Mouse (Mus musculus) heart, embryonic 16.5 days (tissue): ENCODE data around the gene Slc43a3. TPM values are rescaled to one million over a fixed set of nuclear protein-coding genes. Genes with fewer than 3 reads are reported as not detected.

Experiments used
- ATAC-seq: fragments of 200-750 bp; cut with Nextera tagmentation; replicated peaks from 2 replicates; pipeline ENCODE4 v1.8.0; 2017; ENCODE audit warnings: moderate number of reproducible peaks; ENCODE audit not compliant: insufficient read depth, low FRiP score; ENCODE audit errors: extremely low read depth
- H3K27ac ChIP-seq: fragments of 300-500 bp; sonication (generic); 2 replicates; pipeline ENCODE4 v1.5.1; 2014; ENCODE audit warnings: mild to moderate bottlenecking, low read length, control low read depth, moderate library complexity
- H3K27me3 ChIP-seq: fragments of 300-500 bp; sonication (generic); 2 replicates; pipeline ENCODE4 v1.6.1; 2014; ENCODE audit warnings: low read length, mixed read lengths; ENCODE audit not compliant: control insufficient read depth, insufficient read depth
- H3K36me3 ChIP-seq: fragments of 300-500 bp; sonication (generic); 2 replicates; pipeline ENCODE4 v1.6.1; 2014; ENCODE audit not compliant: control insufficient read depth, insufficient read depth
- H3K4me1 ChIP-seq: fragments of 300-500 bp; sonication (generic); 2 replicates; pipeline ENCODE4 v1.6.1; 2014; ENCODE audit warnings: low read length, mixed read lengths; ENCODE audit not compliant: control insufficient read depth, insufficient read depth
- H3K4me2 ChIP-seq: fragments of 300-500 bp; sonication (generic); 2 replicates; pipeline ENCODE4 v1.6.1; 2014; ENCODE audit warnings: low read depth, mild to moderate bottlenecking, control low read depth, low read length
- H3K4me3 ChIP-seq: fragments of 300-500 bp; sonication (generic); 2 replicates; pipeline ENCODE4 v1.5.1; 2014; ENCODE audit warnings: mild to moderate bottlenecking, control low read depth, low read length
- H3K9ac ChIP-seq: fragments of 300-500 bp; sonication (generic); 2 replicates; pipeline ENCODE4 v1.6.1; 2014; ENCODE audit warnings: low read length, control low read depth
- H3K9me3 ChIP-seq: fragments of 300-500 bp; sonication (generic); replicated peaks from 2 replicates; pipeline ENCODE4 v1.6.1; 2016; ENCODE audit warnings: low read length; ENCODE audit not compliant: control insufficient read depth
- WGBS: fragments of 180-500 bp; shearing (Covaris S2); extraction: QIAGEN DNeasy Blood & Tissue Kit; methylation state at CpG from one replicate; pipeline ENCODE4 v1.1.7; 2014; 5-methylcytosine and 5-hydroxymethylcytosine counted together
- polyA plus RNA-seq: library from polyadenylated mRNA; unstranded; fragments of >200 nt; fragmentation: Nextera tagmentation; extraction: Ambion mirVana; gene quantifications from 2 replicates; pipeline ENCODE4 v1.2.1, GENCODE M21; 2015

Gene Slc43a3
- polyA plus RNA-seq = 42.5 and 43.6 TPM in 2 replicates

DNA sequence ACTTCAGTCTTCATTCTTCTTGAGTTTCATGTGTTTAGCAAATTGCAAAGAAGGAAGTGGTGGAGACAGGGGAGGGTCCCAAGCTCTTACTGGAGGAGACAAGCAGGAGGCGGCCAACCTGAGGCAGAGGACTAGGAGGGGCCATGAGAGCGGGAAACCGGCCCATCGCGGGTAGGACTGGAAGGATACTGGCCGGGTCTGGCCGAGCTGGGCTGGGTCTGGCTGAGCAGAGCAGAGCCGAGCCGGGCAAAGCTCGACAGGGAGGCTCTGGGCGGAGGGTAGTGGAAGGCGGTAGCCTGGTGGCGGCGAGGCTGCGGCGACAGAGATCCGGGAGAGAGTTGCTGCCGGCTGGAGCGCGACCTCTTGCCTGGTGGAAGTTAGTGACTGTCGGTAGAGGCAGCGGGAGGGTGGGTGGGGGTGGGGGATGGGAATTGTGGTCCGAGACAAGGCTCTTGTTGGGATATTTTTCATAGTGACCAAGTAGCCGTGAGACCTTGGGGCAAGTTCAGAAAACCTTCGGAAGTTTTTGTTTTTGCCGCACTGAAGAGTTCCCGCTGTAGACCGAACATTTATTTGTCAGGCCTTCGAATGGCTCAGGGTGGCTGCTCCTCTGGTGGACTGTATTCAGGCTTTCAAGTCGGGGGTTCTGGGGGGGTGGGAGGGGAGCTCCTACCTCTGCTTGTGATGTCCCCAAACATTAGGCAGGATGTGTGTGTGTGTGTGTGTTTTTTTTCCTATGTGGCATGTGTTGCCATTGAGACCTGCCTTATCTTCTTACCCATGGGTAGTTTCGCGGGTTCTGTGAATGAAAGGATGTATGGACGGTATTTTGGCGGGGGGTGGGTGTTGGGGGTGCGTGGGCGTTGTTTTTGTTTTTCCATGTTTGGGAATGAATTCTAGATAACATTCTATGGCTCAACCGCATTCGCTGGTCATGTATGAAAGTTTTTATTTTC lies at the start of gene Slc43a3:
Slc43a3 (plus strand) TSS at position 106 of the 956 bp plus-strand sequence.
- Histone ChIP-seq H3K4me3 (peak within 1 kb of the TSS; percentile 65), H3K36me3 (no peaks in the 10 kb centered on the region; the same call in 1 of the 2 replicates), H3K27me3 (no peaks in the 10 kb centered on the region), H3K27ac (peak within 1 kb of the TSS; percentile 82), H3K4me2 (peak within 1 kb of the TSS; percentile 73), H3K9ac (peak within 1 kb of the TSS; percentile 78), H3K9me3 (no peaks in the 10 kb centered on the region), H3K4me1 (0 out of 2 replicates have a peak, but pooled peaks cover 3% of the 10 kb centered on the region)
- WGBS = 8% methylated on average over 38 of the region's 38 CpGs
- ATAC-seq = peak; percentile 91

DNA sequence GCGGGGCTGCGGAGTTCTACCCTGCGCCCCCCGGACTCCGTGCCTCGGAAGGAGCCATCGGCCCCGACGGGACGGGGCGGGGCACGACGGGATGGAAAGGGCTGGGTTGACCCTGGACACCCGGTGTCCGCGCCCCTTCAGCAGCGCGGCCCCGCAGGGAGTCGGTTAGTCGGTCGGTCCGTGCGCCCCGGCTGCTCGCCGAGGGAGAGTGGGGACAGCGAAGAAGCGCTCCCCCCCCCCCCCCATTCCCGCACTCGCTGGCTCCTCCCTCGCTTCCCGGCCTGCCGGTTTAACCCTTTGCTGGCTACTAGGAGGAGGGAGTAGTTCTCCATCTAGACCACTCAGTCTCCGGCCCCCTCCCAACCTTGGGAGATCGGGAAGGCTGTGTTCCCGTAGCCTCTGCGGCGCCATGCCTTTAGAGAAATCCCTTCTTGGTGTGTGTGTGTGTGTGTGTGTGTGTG lies 49.5 kb upstream of the Slc43a3 start:
- H3K4me1 ChIP-seq = peaks cover 26% of the 10 kb centered on the region
- H3K9me3 ChIP-seq = no peaks in the 10 kb centered on the region
- peaks cover 62% of the 10 kb centered on the region for H3K27me3 ChIP-seq

DNA sequence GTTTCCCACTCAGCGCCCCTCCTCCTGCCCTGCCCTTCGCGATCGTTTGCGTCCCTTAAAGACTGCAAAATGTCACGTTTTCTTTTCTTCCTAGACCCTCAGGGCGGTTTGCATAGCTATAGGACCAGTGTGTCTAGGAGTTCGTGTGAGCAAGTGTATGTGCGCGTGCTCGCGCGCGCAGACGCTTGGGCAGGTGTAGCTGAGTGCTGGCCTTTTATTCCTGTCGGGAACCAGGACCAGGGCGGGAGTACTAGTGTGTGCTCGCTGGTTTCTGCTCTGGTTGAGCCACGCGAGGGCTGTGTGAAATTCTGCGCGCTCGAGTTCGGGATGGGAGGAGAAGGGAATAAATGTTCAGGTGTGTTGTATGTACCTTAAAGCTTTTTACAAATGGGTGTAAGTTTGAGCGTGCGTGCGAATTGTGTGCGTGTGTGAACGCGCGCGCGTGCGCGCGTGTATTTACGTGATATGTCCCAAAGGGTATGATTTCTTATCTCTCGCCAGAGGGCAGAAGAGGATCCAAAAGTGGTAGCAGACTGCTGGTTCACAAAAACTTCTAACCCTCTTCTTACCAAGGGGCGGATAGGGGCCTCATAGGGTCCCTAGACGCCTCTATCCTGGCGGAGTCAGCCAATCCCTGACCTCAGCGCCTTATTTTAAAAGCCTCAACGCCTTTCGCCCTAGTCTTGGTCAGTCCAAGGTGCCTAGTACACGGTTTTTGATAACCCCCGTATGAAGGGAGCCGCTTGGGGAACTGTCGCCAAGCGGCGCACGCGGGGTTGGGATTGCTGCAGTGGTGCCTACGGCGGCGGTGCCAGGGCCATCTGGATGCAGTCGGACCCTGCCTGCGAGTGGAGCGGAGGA lies 48.7 kb upstream of the Slc43a3 start:
- WGBS = under 1% methylated on average over 58 of the region's 58 CpGs
- ATAC-seq = peak; percentile 4; the same call in 1 of the 2 replicates
- H3K4me2 ChIP-seq = peak overlapping the region; percentile 90
- H3K36me3 ChIP-seq = no peaks in the 10 kb centered on the region
- H3K9me3 ChIP-seq = no peaks in the 10 kb centered on the region
- H3K4me3 ChIP-seq = peak overlapping the region; percentile 62
- peaks cover 26% of the 10 kb centered on the region for H3K4me1 ChIP-seq
- peaks cover 57% of the 10 kb centered on the region for H3K27me3 ChIP-seq
- H3K27ac ChIP-seq = no peak overlapping the region
- 0 out of 2 replicates have a peak overlapping the region, but pooled peaks have one; percentile 37 for H3K9ac ChIP-seq

More for the DNA sequence above, 49.5 kb upstream of the Slc43a3 start:
- under 1% methylated on average over 23 of the region's 39 CpGs for WGBS
- Histone ChIP-seq H3K27ac (no peak overlapping the region), H3K4me2 (peak overlapping the region; percentile 90), H3K36me3 (no peaks in the 10 kb centered on the region), H3K4me3 (peak overlapping the region; percentile 62), H3K9ac (peak overlapping the region; percentile 66)
- ATAC-seq = no peak

DNA sequence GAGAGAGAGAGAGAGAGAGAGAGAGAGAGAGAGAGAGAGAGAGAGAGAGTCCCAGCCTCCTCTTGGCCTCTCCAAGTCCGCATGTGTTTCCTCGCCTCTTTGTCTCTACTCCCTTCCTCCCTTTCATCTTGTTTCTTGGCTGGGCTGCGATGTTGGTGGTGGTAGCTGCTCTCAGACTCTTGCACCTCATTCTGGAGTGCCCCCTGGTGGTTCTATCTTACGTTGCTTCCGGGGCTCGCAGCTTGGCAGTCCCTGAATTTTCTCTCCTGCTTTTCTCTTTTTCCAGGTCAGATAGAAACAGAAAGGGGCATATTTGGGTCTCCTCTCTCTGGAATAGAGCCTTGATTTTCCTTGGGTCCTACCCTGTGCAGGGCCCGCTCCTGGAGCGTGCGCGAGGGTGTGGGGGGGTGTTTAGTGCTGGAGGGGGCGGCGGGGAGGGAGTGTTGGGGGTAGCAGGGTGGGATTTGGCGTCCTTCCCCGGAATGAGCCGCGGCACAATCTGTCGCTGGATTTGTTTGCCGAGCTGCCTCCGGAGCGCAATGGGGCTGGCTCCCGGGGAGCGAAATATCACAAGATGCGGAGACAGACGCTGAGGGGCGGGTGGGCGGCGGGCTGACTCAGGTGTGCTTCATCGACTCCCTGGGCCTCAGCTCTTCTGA lies 47.6 kb upstream of the Slc43a3 start:
- H3K9ac ChIP-seq = 0 out of 2 replicates have a peak overlapping the region, but pooled peaks have one; percentile 8
- WGBS = 3% methylated on average over 28 of the region's 28 CpGs

DNA sequence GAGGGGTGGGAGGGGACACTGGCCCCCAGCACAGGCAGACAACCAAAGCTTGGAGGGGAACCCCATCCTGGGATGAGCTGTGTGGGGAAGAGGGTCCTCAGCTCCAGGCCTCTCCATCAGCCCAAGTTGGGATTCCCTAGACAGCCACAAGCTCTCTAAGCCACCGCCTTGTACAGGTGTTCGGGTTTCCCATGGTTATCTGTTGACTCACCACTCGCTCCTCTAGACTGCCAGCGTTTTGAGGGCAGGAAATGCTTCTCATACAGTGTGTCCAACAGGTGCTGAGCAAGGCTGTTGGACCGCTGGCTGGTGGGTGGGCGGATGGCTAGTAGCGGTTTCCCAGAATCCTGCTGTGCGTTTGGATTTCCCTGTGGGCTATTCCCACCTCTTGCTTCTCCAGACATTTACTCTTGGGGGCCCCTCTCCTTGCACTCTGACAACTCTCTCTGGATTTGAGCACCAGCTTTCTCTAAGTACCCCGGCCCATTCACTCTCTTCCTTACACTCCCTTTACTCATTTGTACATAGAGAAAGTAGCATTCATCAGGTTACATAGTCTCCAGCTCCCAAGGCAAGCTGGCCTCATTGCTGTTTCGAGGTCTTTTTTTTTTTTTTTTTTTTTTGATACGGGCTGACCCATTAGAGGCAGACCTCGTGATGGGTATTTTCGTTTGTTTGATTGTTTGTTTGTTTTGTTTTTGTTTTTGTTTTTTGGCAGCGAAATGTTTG lies 46.9 kb upstream of the Slc43a3 start:
- peaks cover 20% of the 10 kb centered on the region for H3K4me1 ChIP-seq
- peak overlapping the region; percentile 40 for H3K4me3 ChIP-seq
- H3K9me3 ChIP-seq = no peaks in the 10 kb centered on the region
- H3K27ac ChIP-seq = no peak overlapping the region
- no peak for ATAC-seq
- no peaks in the 10 kb centered on the region for H3K36me3 ChIP-seq
- H3K9ac ChIP-seq = no peak overlapping the region
- WGBS = 13% methylated on average over 14 of the region's 14 CpGs
- peak overlapping the region; percentile 57 for H3K4me2 ChIP-seq
- peaks cover 45% of the 10 kb centered on the region for H3K27me3 ChIP-seq

More for the DNA sequence above, 47.6 kb upstream of the Slc43a3 start:
- peak overlapping the region; percentile 57 for H3K4me2 ChIP-seq
- H3K27me3 ChIP-seq = peaks cover 52% of the 10 kb centered on the region
- peak overlapping the region; percentile 40 for H3K4me3 ChIP-seq
- no peak; the same call in 1 of the 2 replicates for ATAC-seq
- no peaks in the 10 kb centered on the region for H3K36me3 ChIP-seq
- H3K4me1 ChIP-seq = peaks cover 20% of the 10 kb centered on the region
- H3K27ac ChIP-seq = no peak overlapping the region
- no peaks in the 10 kb centered on the region for H3K9me3 ChIP-seq

DNA sequence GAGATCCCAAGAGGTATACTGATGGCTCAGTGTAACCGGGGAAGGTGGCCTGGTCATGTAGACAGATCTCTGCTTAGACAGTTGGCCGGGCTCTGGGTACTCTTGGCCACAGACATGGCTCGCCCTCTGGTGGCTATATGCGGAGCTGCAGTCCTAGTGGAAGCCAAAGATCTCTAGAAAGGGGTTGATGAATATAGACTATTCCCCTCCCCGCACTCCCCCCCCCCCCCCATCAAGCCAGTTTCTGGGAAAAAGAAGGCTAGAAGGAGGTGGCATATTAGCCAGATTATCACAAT lies 46.4 kb upstream of the Slc43a3 start:
- H3K9me3 ChIP-seq = no peaks in the 10 kb centered on the region
- 0% methylated on average over 5 of the region's 5 CpGs for WGBS
- H3K4me2 ChIP-seq = peak overlapping the region; percentile 21; the same call in 1 of the 2 replicates
- H3K27ac ChIP-seq = no peak overlapping the region
- no peak overlapping the region for H3K4me3 ChIP-seq
- ATAC-seq = no peak
- H3K27me3 ChIP-seq = peaks cover 40% of the 10 kb centered on the region
- H3K36me3 ChIP-seq = no peaks in the 10 kb centered on the region
- H3K4me1 ChIP-seq = peaks cover 20% of the 10 kb centered on the region
- H3K9ac ChIP-seq = no peak overlapping the region

DNA sequence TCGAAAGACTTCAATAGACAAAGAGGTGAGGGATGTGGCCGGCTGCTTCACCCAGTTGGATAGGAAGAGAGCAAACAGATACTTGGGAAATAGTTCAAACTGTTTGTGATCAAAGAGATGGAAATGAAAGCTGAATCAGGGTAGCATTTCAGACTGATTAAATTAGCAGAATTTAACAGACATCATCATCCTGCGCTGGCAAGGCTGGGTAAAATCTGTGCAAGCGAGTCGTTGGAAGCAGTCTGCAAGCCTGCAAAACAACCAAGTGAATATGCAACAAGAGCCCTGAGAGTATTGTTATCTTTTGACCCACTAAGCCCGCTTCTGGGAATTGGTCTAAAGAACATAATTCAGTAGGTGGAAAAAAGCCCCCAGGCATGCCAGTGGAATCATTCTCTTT lies 43.0 kb upstream of the Slc43a3 start:
- Histone ChIP-seq H3K27me3 (peaks cover 12% of the 10 kb centered on the region), H3K4me2 (no peak overlapping the region), H3K36me3 (no peaks in the 10 kb centered on the region), H3K9ac (no peak overlapping the region), H3K27ac (no peak overlapping the region), H3K4me1 (peaks cover 12% of the 10 kb centered on the region), H3K4me3 (no peak overlapping the region), H3K9me3 (no peaks in the 10 kb centered on the region)
- 46% methylated on average over 6 of the region's 6 CpGs for WGBS
- ATAC-seq = no peak
